Mouse (Mus musculus): ENCODE measurements at regions not wholly inside any gene's neighbourhood (a gene's known extent, or its start where the extent isn't known, plus 50 kb on each side); places are given as distances from the start of the nearest gene placed in this dataset.

DNA sequence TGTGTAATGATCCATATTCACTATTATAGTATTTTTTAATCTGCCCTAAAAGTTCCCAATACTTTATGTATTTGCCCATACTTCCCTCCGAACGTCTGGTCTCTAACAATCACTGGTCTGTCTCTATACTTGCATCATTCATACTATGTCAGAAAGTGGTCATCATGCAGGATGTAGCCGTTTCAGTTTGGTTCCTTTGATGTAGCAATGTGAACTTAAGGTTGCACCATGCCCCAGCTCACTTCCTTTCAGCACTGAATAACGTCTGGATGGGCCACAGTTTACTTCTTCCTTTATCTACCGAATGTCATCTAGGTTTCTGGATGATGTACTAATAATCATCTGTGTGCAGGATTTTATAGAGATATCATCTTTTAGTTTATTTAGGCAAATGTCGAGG, 461.9 kb downstream of the Rpl10l start:
- ATAC-seq (replicated peaks; ENCODE audit: poor library complexity, severe bottlenecking): peak; percentile 83

DNA sequence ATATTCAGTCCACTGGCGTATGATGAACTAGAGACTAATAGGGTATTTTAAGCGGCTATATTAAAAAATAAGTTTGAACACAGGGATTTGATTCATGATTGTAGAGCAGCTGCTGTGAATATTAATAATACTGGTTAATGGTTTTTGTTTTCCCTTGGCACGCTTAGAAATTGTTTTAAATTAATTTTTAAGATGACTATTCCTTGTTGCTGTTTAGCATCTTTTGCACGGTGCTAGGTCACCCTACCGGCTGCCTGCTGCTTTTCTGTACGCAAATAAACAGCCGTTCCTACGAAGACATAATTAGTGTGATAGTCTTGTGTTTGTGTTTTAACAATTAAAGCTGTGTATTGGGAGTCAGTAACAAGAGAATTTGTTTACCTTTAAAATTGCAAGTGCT, 485.1 kb downstream of the Rpl10l start:
- no peak for ATAC-seq (replicated peaks; ENCODE audit: poor library complexity, severe bottlenecking)

DNA sequence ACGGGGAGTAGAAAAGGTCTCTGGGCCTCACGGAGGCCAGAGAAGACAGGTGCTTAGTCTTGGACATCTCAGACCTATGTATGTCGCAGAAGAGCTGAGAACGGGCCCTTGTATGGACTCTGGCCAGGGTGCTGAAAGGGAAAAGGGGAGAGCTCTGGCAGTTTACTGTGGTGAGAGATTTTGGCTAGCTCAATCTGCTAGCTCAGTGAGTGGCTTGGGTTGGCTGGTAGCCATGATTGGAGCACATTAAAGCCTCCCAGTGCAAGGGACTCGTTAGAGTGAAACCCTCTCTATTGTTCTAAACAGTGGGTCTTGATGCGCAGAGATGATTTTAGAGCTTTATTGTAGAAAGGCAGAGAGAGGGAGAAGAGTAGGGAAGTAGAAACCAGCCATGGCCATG, 512.7 kb downstream of the Rpl10l start:
- ATAC-seq (replicated peaks; ENCODE audit: poor library complexity, severe bottlenecking): no peak

Data from granulocyte monocyte progenitor cell, adult 5-6 weeks (primary cell).